ENCODE assay signal across 23 mouse cellular contexts in genomic region chr10:43998503-43999082, GRCm38 (mm10).
DNase-seq lines count a peak whose midpoint lies in the region; ATAC-seq lines count a peak whose summit lies in the region.
"Had no signal": no experiment of that assay in that cellular context is flagged by ENCODE, and none has a peak within 500 bp of the region (broad histone marks: within the 10 kb centered on the region; RNA-seq: fewer than 3 reads in every experiment).

No protein-coding gene starts in this region.

- H3K36me3 ChIP-seq in liver, embryonic 16.5 days (ENCODE audit: control insufficient read depth, insufficient read depth): no peaks in the 10 kb centered on the region
- H3K36me3 ChIP-seq: lung, embryonic 15.5 days; neural tube, embryonic 15.5 days; stomach, embryonic 15.5 days had no signal

- DNase-seq in cerebellum, postnatal 10 days: peak; percentile 4 to 5
- DNase-seq in cerebellum, adult 9-10 months: no peak
- peak; percentile 76 for DNase-seq in CD4-positive helper T cell, adult 2 months (ENCODE audit: low read depth, low spot score)
- DNase-seq in brain, adult 2 months (ENCODE audit: low read depth, low spot score): peak; percentile 65
- DNase-seq in kidney, adult 11 months: no peak
- DNase-seq in thymus, postnatal 10 days (ENCODE audit: low spot score in 2 of 2): no peak
- no peak for DNase-seq in cerebellum, postnatal 25 days
- DNase-seq: cerebellum, adult 8-10 months; embryo, embryonic 11 days; heart, postnatal 14 days; kidney, adult 9 months; kidney, postnatal 4 days; layer of hippocampus, postnatal 36 days; left cerebral cortex, postnatal 4 days; retina, postnatal 1 day; spleen, adult 18-20 months had no signal

- H3K4me1 ChIP-seq in liver, embryonic 16.5 days (ENCODE audit: control insufficient read depth, low read depth, low read length): no peaks in the 10 kb centered on the region; the same call in 1 of the 2 replicates

- 44% methylated on average over 8 of the region's 8 CpGs for WGBS in liver, embryonic 16.5 days (ENCODE audit: insufficient replicate concordance)

- H3K9ac ChIP-seq in liver, embryonic 16.5 days (ENCODE audit: low read depth, low read length): no peak overlapping the region
- H3K9ac ChIP-seq: lung, embryonic 15.5 days; neural tube, embryonic 15.5 days; stomach, embryonic 15.5 days had no signal

- no peak overlapping the region for H3K4me2 ChIP-seq in liver, embryonic 16.5 days (ENCODE audit: low read depth, low read length)
- H3K4me2 ChIP-seq: lung, embryonic 15.5 days; neural tube, embryonic 15.5 days; stomach, embryonic 15.5 days had no signal

- H3K4me3 ChIP-seq in liver, embryonic 16.5 days (ENCODE audit: low read depth, low read length): no peak overlapping the region
- H3K4me3 ChIP-seq: lung, embryonic 15.5 days; megakaryocyte, embryonic 14.5 days; neural tube, embryonic 15.5 days; stomach, embryonic 15.5 days had no signal

- H3K9me3 ChIP-seq in liver, embryonic 16.5 days (replicated peaks; ENCODE audit: control insufficient read depth, low read length): no peaks in the 10 kb centered on the region
- H3K9me3 ChIP-seq: lung, embryonic 15.5 days; megakaryocyte, embryonic 14.5 days; neural tube, embryonic 15.5 days; stomach, embryonic 15.5 days had no signal

- peak; percentile 43; the same call in 1 of the 2 replicates for ATAC-seq in liver, embryonic 16.5 days (ENCODE audit: low read depth)
- ATAC-seq: forebrain, embryonic 16.5 days; hindbrain, postnatal 0 days had no signal

- no peak overlapping the region for H3K27ac ChIP-seq in liver, embryonic 16.5 days (ENCODE audit: low read length)
- H3K27ac ChIP-seq: hindbrain, postnatal 0 days; lung, embryonic 15.5 days; neural tube, embryonic 15.5 days; stomach, embryonic 15.5 days had no signal

- H3K27me3 ChIP-seq in liver, embryonic 16.5 days (ENCODE audit: control insufficient read depth, insufficient read depth, low read depth, low read length): peaks cover 18% of the 10 kb centered on the region

Comparison
In these comparisons a context has a peak if more than half of its experiments do, and no peak if none do; other contexts are left out.
1. DNase-seq: peak in cerebellum, postnatal 10 days (2 of 2), CD4-positive helper T cell, adult 2 months (single experiment) and brain, adult 2 months (single experiment); none in cerebellum, adult 9-10 months (single experiment), kidney, adult 11 months (single experiment), thymus, postnatal 10 days (0 of 2) and cerebellum, postnatal 25 days (0 of 2).